Comparison of ENCODE assay signal across 9 mouse cellular contexts in genomic region chr10:23403351-23403938, GRCm38 (mm10). TPM values are rescaled to one million over a fixed set of nuclear protein-coding genes. Genes with fewer than 3 reads are reported as not detected.
DNase-seq lines count a peak whose midpoint lies in the region; ATAC-seq and TF ChIP-seq lines count a peak whose summit lies in the region.
"Had no signal": no experiment of that assay in that cellular context is flagged by ENCODE, and none has a peak within 500 bp of the region (broad histone marks: within the 10 kb centered on the region; RNA-seq: fewer than 3 reads in every experiment).

No protein-coding gene starts in this region.

- no peak for TF ChIP-seq POLR2A in lung, adult 2 months (IDR thresholded peaks at IDR 0.05; ENCODE audit: borderline replicate concordance, extremely low read depth, low read depth, low read length)

- DNase-seq in frontal cortex, postnatal 36 days (ENCODE audit: low spot score in 2 of 2) = peak; percentile 10 to 14
- DNase-seq in frontal cortex, postnatal 10 days (ENCODE audit: low spot score in 2 of 2) = no peak
- DNase-seq in lung, adult 2 months = no peak
- DNase-seq in MN1 (ENCODE audit: low spot score) = no peak
- DNase-seq: heart, postnatal 14 days had no signal

- TF ChIP-seq CTCF in lung, adult 2 months (IDR thresholded peaks at IDR 0.05; ENCODE audit: insufficient read depth, low read length) = no peak

- no peak overlapping the region for H3K9ac ChIP-seq in lung, embryonic 16.5 days (ENCODE audit: low read length)
- no peak overlapping the region for H3K9ac ChIP-seq in forebrain, embryonic 12.5 days
- no peak overlapping the region for H3K9ac ChIP-seq in midbrain, embryonic 13.5 days (replicated peaks)
- H3K9ac ChIP-seq in intestine, embryonic 16.5 days (ENCODE audit: low read depth, low read length) = no peak overlapping the region

- no peak overlapping the region for H3K4me3 ChIP-seq in lung, embryonic 16.5 days (ENCODE audit: low read length)
- H3K4me3 ChIP-seq in lung, adult 2 months (replicated peaks; ENCODE audit: extremely low read depth, low read depth, low read length) = no peak overlapping the region
- no peak overlapping the region for H3K4me3 ChIP-seq in forebrain, embryonic 12.5 days (replicated peaks)
- no peak overlapping the region for H3K4me3 ChIP-seq in midbrain, embryonic 13.5 days (replicated peaks)
- no peak overlapping the region for H3K4me3 ChIP-seq in intestine, embryonic 16.5 days (ENCODE audit: low read length)

- WGBS in lung, embryonic 16.5 days = 51% methylated on average over 4 of the region's 4 CpGs
- 56% methylated on average over 4 of the region's 4 CpGs for WGBS in lung, adult 2 months
- 60% methylated on average over 4 of the region's 4 CpGs for WGBS in forebrain, embryonic 12.5 days
- WGBS in midbrain, embryonic 13.5 days = 57% methylated on average over 4 of the region's 4 CpGs
- 62% methylated on average over 4 of the region's 4 CpGs for WGBS in intestine, embryonic 16.5 days

- H3K36me3 ChIP-seq in lung, embryonic 16.5 days (ENCODE audit: control insufficient read depth, insufficient read depth, low read length) = no peaks in the 10 kb centered on the region
- no peaks in the 10 kb centered on the region for H3K36me3 ChIP-seq in forebrain, embryonic 12.5 days (replicated peaks)
- no peaks in the 10 kb centered on the region for H3K36me3 ChIP-seq in midbrain, embryonic 13.5 days
- H3K36me3 ChIP-seq in intestine, embryonic 16.5 days (ENCODE audit: control insufficient read depth, insufficient read depth, low read length) = no peaks in the 10 kb centered on the region

- no peak overlapping the region for H3K4me2 ChIP-seq in lung, embryonic 16.5 days (ENCODE audit: low read depth, low read length)
- H3K4me2 ChIP-seq in forebrain, embryonic 12.5 days = no peak overlapping the region
- H3K4me2 ChIP-seq in midbrain, embryonic 13.5 days (replicated peaks) = no peak overlapping the region
- H3K4me2 ChIP-seq in intestine, embryonic 16.5 days (ENCODE audit: low read depth, low read length) = no peak overlapping the region

- no peak overlapping the region for H3K27ac ChIP-seq in lung, embryonic 16.5 days (ENCODE audit: low read length)
- no peak overlapping the region for H3K27ac ChIP-seq in forebrain, embryonic 12.5 days
- no peak overlapping the region for H3K27ac ChIP-seq in midbrain, embryonic 13.5 days
- H3K27ac ChIP-seq in intestine, embryonic 16.5 days (ENCODE audit: low read length) = no peak overlapping the region

- peak; percentile 52; the same call in 1 of the 2 replicates for ATAC-seq in lung, embryonic 16.5 days (ENCODE audit: low read depth)
- peak; percentile 36; the same call in 1 of the 2 replicates for ATAC-seq in forebrain, embryonic 12.5 days (ENCODE audit: low FRiP score)
- ATAC-seq in midbrain, embryonic 13.5 days = peak; percentile 80; the same call in 1 of the 2 replicates
- ATAC-seq in intestine, embryonic 16.5 days = no peak

- no peaks in the 10 kb centered on the region for H3K4me1 ChIP-seq in lung, embryonic 16.5 days (replicated peaks; ENCODE audit: control insufficient read depth, insufficient read depth, low read length)
- H3K4me1 ChIP-seq in lung, adult 2 months (ENCODE audit: control insufficient read depth, insufficient read depth, low read length) = no peaks in the 10 kb centered on the region
- no peaks in the 10 kb centered on the region for H3K4me1 ChIP-seq in forebrain, embryonic 12.5 days
- H3K4me1 ChIP-seq in midbrain, embryonic 13.5 days (replicated peaks) = peaks cover 3% of the 10 kb centered on the region; the same call in 1 of the 2 replicates
- H3K4me1 ChIP-seq in intestine, embryonic 16.5 days (ENCODE audit: control insufficient read depth, insufficient read depth, low read length) = no peaks in the 10 kb centered on the region

- H3K9me3 ChIP-seq in lung, embryonic 16.5 days (ENCODE audit: control insufficient read depth, low read length) = 0 out of 2 replicates have a peak, but pooled peaks cover 2% of the 10 kb centered on the region
- H3K9me3 ChIP-seq in forebrain, embryonic 12.5 days = 0 out of 2 replicates have a peak, but pooled peaks cover 5% of the 10 kb centered on the region
- peaks cover 3% of the 10 kb centered on the region; the same call in 1 of the 2 replicates for H3K9me3 ChIP-seq in midbrain, embryonic 13.5 days
- H3K9me3 ChIP-seq in intestine, embryonic 16.5 days (ENCODE audit: control insufficient read depth, low read length) = peaks cover 6% of the 10 kb centered on the region; the same call in 1 of the 2 replicates

- H3K27me3 ChIP-seq in lung, embryonic 16.5 days (ENCODE audit: control insufficient read depth, insufficient read depth, low read depth, low read length) = no peaks in the 10 kb centered on the region
- H3K27me3 ChIP-seq in forebrain, embryonic 12.5 days = no peaks in the 10 kb centered on the region
- no peaks in the 10 kb centered on the region for H3K27me3 ChIP-seq in midbrain, embryonic 13.5 days
- H3K27me3 ChIP-seq in intestine, embryonic 16.5 days (replicated peaks; ENCODE audit: control insufficient read depth, insufficient read depth, low read length) = no peaks in the 10 kb centered on the region

RNA-seq across cellular contexts. Expression of gene Eya4, which starts 52.9 kb away (rescaled TPM):
- 0.70 and 0.78 TPM in 2 replicates for polyA plus RNA-seq in lung, embryonic 16.5 days (2015; fragmentation: Nextera tagmentation; extraction: Ambion mirVana)
- 0.15 and 0.31 TPM in 2 replicates for polyA plus RNA-seq in lung, adult 2 months (2012; rRNA removed)
- polyA plus RNA-seq in forebrain, embryonic 12.5 days (2016; fragmentation: Nextera tagmentation; extraction: Ambion mirVana) = 5.0 and 5.5 TPM in 2 replicates
- polyA plus RNA-seq in midbrain, embryonic 13.5 days (2015; fragmentation: Nextera tagmentation; extraction: Ambion mirVana) = 0.67 and 1.1 TPM in 2 replicates
- 0.71 and 0.78 TPM in 2 replicates for polyA plus RNA-seq in intestine, embryonic 16.5 days (2015; fragmentation: Nextera tagmentation; extraction: Ambion mirVana)

Comparison
In these comparisons a context has a peak if more than half of its experiments do, and no peak if none do; other contexts are left out.
1. DNase-seq: peak in frontal cortex, postnatal 36 days (2 of 2); none in frontal cortex, postnatal 10 days (0 of 2), lung, adult 2 months (single experiment) and MN1 (single experiment).